Mouse (Mus musculus) retina, postnatal 1 day (tissue): ENCODE measurements around the gene Brd7.
A peak's percentile ranks its signal among the peaks of the same experiment; 100 is the strongest.

ENCODE experiments used
- DNase-seq: peaks from one replicate; pipeline ENCODE4 v3.0.0-alpha.2; 2012

Brd7 gene

GRCm38 (mm10) chr8:88361708-88362428 is at the start of gene Brd7:
Gene Brd7, minus strand, starts transcription at chr8:88362194.
- peak; percentile 91 for DNase-seq

- DNase-seq, result no peak
Observed at GRCm38 (mm10) chr8:88411461-88411860, 49.5 kb upstream of the Brd7 start.

- peak; percentile 82 for DNase-seq
Observed at GRCm38 (mm10) chr8:88409401-88409940, 47.5 kb upstream of the Brd7 start.

DNA sequence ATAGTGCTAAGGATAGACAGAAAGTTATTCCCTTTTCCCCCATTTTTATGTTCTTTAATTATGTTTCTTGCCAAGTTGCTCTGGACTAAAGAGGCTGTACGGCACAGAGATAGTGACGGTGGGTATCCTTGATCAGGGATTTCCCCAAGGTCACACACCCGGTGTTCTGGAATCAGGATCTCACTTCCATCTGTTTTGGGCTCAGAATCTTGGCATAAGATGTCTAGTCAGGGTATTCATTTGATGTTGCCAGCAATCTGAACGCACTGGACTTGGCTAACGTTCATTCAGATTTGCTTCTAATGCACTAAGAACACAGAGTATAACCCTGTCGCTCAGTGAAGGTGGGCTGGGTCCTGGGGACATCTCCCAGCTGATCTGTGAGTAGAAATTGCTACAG is 45.7 kb upstream of the Brd7 start:
- DNase-seq, result no peak

DNA sequence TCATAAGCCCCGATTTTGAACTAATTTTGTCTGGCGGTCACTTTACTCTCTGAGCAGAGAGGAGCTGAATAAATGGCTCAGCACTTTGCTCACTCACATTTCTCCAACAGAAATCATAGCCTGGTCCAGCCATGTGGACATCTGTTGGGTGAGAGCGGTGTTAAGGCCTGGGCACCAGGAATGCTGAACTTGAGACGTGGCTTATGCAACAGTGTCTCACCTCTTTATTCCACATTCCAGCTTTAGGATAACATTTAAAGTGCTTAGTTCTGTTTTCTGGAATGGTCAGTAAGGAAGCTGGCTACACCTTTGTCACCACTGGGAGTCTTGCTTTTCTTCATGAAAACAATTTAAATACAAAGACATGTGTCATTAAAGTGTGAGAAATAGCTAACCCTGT is 36.1 kb upstream of the Brd7 start:
- DNase-seq, result no peak

DNA sequence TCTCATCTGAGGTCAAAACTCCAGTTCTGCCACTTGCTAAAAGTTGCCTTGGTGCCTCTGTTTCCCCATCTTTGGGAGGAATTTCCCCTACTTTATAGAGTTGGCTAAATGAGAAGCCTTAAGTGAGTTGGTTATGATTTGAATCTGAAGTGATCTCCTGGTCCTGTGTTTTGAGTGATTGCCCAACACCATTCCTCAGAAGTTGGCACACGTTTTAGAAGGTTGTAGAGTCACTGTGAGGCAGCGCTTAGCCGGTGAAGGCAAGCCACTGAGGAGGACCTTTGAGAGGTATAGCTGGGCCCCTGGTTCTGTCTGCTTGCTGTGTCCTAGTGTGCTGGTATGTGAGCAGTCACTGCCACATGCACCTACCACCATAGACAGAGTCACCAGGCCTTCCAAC is 31.3 kb upstream of the Brd7 start:
- no peak for DNase-seq

- no peak for DNase-seq
Observed at GRCm38 (mm10) chr8:88390749-88391148, 28.8 kb upstream of the Brd7 start.

- DNase-seq, result no peak
Observed at GRCm38 (mm10) chr8:88388691-88389239, 26.8 kb upstream of the Brd7 start.

GRCm38 (mm10) chr8:88387874-88388273 is 25.9 kb upstream of the Brd7 start:
- no peak for DNase-seq

DNA sequence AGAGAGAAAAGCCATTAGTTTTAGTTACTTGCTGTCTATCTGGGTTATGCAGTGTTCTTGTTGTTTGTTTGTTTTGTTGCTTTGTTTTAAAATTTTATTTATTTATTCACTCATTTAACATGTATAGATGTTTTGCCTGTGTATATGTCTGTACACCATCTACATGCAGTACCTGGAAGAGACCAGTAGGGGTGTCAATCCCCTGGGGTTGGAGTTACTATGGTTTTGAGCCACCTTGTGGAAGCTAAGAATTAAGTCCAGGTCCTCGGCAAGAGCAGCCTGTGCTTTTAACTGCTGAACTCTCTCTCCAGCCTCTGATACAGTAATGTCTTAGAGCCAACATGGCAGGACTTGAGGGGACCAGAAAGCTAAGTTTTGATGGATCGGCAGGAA is 21.2 kb upstream of the Brd7 start:
- DNase-seq, result peak; percentile 33

DNA sequence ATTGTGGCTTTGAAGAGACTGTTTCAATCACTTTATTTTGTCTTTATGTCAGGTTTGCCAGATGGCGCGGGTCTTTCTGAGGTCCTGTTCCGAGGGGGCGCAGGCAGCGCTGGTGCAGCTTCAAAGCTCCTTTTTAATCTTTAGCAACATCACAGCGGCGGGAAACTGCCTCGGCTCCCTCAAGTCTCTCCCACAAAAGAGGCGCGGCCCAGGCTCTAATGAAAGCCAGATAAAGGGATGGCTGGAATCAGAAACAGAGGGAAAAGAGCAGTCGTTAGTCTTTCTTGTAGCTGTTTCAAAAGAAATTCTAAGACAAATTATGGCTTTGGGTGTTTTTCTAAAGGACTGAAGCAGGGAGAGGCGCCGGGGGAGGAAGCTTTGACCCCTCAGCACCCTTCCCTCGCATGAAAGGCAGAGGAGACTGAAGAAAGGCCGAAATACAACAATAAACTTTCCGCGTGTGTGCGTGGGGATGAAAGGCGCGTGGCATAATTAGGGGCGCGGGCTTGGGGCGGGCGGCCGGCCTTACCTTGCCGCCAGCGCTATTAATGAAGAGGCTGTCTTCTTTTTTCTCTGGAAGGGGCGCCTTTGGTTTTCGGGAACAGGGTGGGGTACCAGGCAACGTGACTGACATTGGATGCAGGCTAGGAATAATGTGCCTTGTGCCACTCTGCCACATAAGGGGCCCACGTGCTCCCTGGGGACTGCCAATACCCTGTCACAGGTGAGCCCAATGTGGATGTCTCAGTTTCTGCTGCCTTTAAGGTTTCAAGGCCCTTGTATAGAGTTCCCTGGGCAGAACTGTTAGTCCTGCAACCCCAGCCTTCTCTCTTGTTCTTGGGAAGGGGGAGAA is 20.5 kb upstream of the Brd7 start:
- no peak for DNase-seq

DNA sequence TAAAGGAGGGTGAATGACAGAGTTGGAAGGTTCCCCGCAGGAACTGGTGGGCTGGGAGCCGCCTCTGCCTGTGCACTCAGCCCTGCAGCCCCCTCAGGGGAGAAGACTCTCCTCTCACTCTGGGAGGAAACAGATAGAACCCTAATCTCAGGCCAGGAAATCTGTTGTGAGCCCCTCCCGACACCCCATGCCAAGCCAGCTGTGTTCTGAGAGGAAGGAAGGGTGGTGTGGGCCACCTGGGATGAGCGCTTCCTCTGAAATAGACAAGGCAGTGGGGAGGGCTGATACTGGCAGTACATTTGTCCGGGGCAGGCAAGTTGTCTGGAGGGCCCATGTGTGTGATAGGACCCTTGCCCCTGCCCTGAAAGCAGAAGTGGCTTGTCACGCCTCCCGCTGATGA is 18.5 kb upstream of the Brd7 start:
- no peak for DNase-seq

- DNase-seq, result peak; percentile 93
Observed at GRCm38 (mm10) chr8:88376836-88377582, 15.0 kb upstream of the Brd7 start.

- DNase-seq, result peak; percentile 71
Observed at GRCm38 (mm10) chr8:88371522-88371921, 9.5 kb upstream of the Brd7 start.

- no peak for DNase-seq
Observed at GRCm38 (mm10) chr8:88369805-88370204, 7.8 kb upstream of the Brd7 start.

DNA sequence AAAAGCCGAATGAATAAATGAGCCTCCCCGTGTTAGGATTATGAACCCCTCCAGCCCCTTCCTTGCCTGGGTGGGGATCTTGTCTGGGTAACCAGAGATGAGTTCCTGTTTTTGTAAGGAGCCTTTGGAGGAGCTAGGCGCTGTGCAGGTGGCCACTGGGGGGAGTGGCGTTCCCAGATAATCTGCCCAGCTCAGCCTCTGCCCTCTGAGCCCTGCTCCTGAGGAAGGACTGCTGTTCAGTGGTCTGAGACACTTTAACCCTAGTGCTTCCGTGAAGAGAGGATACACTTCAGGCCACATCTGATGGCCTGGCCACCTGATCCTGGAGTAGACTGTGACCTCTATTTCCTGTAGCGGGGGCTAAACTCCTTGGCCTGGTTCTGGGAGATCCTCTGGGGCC is 7.2 kb upstream of the Brd7 start:
- DNase-seq, result peak; percentile 67

DNA sequence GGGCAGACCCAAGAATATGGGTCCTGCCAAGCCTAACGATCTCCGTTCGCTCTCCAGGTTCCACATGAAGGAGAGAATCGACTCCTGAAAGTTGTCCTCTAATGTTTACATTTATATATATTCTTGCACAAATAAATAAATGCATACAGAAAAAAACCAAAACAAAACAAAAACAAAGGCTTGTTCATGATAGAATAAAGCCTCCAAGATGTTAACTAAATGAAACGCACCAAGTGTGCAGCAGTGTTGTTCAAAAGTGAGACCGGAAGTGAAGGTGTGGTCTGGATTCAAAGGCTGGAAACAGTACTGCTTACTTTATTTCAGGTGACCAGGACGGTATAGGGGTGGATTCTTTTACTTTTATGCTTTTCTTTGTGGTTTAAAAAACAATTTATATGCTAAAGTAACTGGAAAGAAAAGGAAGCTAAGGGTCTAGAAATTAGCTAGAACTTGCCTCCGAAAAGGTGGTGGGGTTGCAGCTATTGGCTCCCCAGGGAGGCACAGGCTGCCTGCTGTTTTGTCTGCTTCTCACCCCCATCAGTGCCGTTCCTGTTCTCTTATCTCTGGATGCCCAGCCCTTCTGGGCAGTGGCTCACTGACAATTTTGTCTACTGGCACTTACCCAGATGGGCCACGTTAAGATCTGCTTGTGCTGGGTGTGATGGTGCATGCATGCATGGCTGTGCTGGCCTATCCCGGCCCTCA is 604 bp upstream of the Brd7 start:
- no peak for DNase-seq

GRCm38 (mm10) chr8:88361044-88361707 is 818 bp downstream of the Brd7 start:
- DNase-seq, result peak; percentile 21

GRCm38 (mm10) chr8:88359959-88360358 is 2.0 kb downstream of the Brd7 start:
- DNase-seq, result peak; percentile 39

DNA sequence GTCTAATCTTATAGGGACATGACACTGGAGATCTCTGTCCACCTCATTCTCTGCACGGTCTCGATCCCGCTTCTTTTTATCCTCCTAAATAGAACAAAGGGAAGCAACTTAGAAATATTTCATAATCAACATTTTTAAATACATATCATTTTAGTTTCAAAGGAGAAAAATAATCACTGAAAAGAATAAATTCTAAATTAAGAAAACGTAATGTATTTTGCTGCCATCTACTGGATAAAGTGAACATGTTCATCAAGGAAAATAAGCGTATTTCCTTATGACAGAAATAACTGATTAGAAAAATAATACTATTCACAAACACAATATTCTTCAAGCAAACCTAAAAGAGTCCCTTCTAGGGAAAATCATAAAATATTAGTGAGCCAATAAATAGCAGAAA is 4.0 kb downstream of the Brd7 start:
- DNase-seq, result no peak

GRCm38 (mm10) chr8:88357226-88357933 is 4.6 kb downstream of the Brd7 start:
- peak; percentile 62 for DNase-seq
